Mouse (Mus musculus): ENCODE measurements around the gene Rbfox3.
A peak's percentile ranks its signal among the peaks of the same experiment; 100 is the strongest.

Rbfox3 gene

DNA sequence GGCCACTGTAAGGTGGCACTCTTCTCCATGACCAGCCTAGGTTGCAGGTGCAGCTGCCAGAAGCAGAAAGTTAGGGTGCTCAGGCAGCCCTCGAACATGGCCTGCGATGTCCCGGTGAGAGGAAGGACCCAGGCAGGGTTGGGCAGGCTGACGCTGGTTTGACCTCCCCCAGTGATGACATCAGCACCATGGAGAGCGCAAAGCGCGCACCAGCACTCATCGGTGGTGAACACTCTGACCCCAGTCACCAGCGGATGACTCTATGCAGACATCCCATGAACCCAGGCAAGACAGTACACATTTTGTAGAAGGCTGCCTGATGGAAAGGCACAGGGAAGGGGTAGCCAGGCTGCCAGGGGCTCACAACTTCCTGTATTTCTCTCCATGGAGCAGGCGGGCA, 308.3 kb downstream of the Rbfox3 start:
- no peak for DNase-seq (ENCODE audit: low spot score in 2 of 2)

GRCm38 (mm10) chr11:118601484-118601883, 309.9 kb downstream of the Rbfox3 start:
- no peak for DNase-seq (ENCODE audit: low spot score in 2 of 2)

GRCm38 (mm10) chr11:118600168-118600567, 311.2 kb downstream of the Rbfox3 start:
- DNase-seq (ENCODE audit: low spot score in 2 of 2) = no peak

DNA sequence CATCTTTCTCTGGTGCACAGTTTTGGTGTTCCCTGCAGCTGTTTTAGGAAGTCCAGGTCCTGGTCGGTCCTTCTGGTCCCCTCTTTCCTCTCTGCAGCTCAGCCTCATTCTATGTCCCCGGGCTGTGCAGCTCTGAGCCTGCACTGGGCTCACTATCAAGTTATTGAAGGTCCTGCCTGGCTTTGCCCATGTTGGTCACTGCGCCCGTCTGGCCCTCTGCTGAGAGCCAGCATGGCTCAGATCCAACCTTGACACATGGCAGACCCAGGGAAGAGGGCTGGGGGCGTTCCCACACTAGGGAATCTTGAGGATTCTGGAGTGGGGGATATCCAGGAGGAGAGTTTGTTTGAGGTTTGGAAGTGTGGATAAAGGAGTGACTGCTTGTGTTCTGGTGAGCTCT, 312.7 kb downstream of the Rbfox3 start:
- no peak for DNase-seq (ENCODE audit: low spot score in 2 of 2)

DNA sequence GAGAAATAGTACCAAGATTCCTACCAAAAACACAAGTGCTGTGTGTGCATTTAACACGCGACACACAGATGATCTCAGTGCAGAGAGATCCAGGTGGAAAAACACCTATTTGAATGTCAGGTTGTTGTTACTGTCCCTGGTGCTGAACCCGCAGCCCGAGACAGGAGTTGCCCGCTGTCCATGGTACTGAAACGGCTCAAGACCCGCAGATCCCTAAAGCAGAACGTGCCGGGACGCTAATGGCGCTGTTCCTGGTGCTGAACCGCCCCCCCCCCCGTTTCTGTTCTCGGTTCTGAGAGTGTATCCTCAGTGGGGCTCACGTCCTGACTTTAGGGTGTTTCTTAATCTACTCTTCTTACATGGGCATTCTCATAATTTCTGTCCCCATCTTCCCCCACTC, 326.6 kb downstream of the Rbfox3 start:
- no peak for DNase-seq (ENCODE audit: low spot score in 2 of 2)

GRCm38 (mm10) chr11:118583989-118584388, 327.4 kb downstream of the Rbfox3 start:
- no peak for DNase-seq (ENCODE audit: low spot score in 2 of 2)

DNA sequence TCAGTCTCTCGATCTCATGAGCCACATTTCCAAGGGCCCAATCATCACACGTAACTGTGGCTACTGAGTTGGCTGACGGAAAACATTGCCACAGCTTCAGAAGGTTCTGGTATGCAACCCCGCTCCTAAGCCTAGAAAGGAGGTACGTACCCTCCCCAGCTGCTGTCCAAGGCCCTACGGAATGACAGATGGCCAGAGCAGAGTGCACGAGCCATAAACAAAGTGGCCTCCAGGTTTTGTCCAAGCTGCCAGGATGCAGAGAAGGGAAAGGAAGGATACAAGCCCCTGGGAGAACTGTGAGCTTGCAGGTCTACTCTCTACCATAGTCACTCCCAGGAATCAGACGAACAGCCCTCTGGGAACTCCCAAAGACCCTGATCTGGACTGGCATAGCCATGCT, 327.8 kb downstream of the Rbfox3 start:
- no peak for DNase-seq (ENCODE audit: low spot score in 2 of 2)

- no peak for DNase-seq (ENCODE audit: low spot score in 2 of 2)
Measured at GRCm38 (mm10) chr11:118581019-118581418, 330.4 kb downstream of the Rbfox3 start.

DNA sequence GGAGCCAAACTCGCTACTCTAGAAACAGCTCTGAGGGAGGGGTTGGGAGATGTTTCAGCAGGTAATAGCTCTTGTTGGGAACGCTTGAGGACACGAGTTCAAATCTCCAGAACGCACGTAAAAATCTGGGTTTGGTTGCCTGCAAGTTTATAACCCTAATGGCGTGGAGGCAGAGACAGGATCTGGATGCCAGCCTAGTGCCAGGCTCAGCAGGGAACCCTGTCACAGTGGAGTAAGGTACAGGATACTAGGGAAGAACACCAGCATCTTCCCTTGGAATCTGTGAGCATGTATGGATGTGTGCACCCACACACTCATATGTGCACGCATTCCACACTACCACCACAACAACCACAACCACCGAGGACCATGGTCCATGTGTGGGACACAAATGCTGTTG, 331.8 kb downstream of the Rbfox3 start:
- no peak for DNase-seq (ENCODE audit: low spot score in 2 of 2)

GRCm38 (mm10) chr11:118577271-118577670, 334.1 kb downstream of the Rbfox3 start:
- no peak for DNase-seq (ENCODE audit: low spot score in 2 of 2)

- no peak for DNase-seq (ENCODE audit: low spot score in 2 of 2)
Measured at GRCm38 (mm10) chr11:118576611-118577010, 334.8 kb downstream of the Rbfox3 start.

GRCm38 (mm10) chr11:118574418-118574817, 337.0 kb downstream of the Rbfox3 start:
- DNase-seq (ENCODE audit: low spot score in 2 of 2) = no peak

GRCm38 (mm10) chr11:118573569-118573968, 337.8 kb downstream of the Rbfox3 start:
- peak; percentile 39 to 53 for DNase-seq (ENCODE audit: low spot score in 2 of 2)

DNA sequence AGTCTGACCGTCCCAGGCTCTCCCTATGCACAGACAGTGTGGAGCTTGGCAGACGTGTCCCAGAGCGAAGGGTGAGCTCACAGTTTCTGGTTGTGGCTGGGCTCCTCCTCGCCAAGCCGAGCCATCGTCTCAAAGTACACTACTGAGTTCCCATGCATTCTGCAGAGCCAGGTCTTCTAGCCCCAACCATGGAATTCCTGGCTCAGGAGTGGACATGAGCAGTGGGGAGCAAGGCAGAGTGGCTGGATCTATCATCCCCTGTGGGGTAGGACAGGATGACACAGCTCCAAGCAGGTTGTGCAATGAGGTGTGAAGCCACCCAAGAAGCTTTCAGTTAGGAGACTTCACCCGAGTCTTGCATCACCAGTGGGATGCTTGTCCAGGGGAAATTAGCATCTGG, 338.4 kb downstream of the Rbfox3 start:
- DNase-seq (ENCODE audit: low spot score in 2 of 2) = no peak

DNA sequence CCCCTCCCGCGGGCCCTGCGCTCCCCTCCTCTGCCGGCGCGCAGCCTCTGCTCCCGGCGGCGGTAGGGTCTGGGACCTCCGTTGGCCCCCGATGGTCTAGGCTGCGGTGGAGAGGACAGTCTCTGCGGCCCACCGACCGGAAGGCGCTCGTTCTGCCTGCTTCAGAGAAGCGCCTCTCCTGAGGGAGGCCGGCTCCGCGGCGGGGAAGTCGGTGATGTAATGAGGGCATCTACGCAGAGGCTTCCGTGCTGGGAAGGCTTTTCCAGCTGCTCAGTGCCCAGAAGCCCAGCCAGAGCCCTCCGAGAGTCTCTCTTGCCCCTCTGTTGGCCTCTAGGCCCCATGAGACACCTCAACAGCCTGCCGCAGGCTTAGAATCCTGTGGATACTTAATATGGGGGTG, 341.2 kb downstream of the Rbfox3 start:
- DNase-seq (ENCODE audit: low spot score in 2 of 2) = no peak

GRCm38 (mm10) chr11:118569571-118570062, 341.8 kb downstream of the Rbfox3 start:
- DNase-seq (ENCODE audit: low spot score in 2 of 2) = no peak

GRCm38 (mm10) chr11:118563877-118564276, 347.5 kb downstream of the Rbfox3 start:
- no peak for DNase-seq (ENCODE audit: low spot score in 2 of 2)

- DNase-seq (ENCODE audit: low spot score in 2 of 2) = no peak
Measured at GRCm38 (mm10) chr11:118562847-118563246, 348.6 kb downstream of the Rbfox3 start.

DNA sequence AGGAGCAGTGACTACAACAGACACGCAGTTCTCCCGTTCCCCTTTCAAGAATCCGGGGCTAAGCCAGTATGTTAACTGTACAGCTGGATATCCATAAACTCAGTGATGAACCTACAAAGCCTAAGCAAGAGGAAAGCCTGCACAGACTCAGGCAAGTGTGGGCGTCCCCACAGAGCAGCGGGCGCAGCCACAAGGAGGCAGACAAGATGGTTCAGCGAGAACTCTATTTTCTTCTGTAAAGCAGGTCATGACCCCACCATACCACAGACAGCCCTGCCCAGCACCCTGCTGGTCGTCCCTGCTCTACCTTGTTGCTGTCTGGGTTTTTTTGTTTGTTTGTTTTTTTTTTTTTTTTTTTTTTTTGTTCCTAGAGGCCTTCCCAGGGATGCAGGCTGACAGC, 353.2 kb downstream of the Rbfox3 start:
- DNase-seq (ENCODE audit: low spot score in 2 of 2) = no peak

GRCm38 (mm10) chr11:118555631-118556030, 355.8 kb downstream of the Rbfox3 start:
- DNase-seq (ENCODE audit: low spot score in 2 of 2) = no peak

- no peak for DNase-seq (ENCODE audit: low spot score in 2 of 2)
Measured at GRCm38 (mm10) chr11:118554542-118554941, 356.9 kb downstream of the Rbfox3 start.

- DNase-seq (ENCODE audit: low spot score in 2 of 2) = no peak
Measured at GRCm38 (mm10) chr11:118553926-118554325, 357.5 kb downstream of the Rbfox3 start.

DNA sequence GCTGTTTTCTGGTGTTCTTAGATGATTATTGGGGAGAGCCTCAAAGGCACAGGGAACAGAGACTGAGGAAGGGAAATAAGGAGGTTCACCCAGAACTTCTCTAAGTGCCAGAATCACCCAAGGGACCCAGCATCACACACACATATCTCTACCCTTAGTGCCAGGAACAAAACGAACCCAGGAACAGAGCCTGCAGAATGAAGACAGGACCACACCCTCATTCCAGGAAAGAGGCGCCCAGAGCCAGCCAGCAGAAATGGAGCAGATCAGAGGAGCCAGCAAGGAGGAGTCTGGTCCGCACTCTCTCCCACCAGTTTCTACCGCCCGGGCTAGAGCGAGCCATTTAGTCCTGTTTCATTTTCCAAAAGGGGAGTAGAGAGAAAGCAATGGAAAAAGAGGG, 358.4 kb downstream of the Rbfox3 start:
- DNase-seq (ENCODE audit: low spot score in 2 of 2) = no peak

- no peak for DNase-seq (ENCODE audit: low spot score in 2 of 2)
Measured at GRCm38 (mm10) chr11:118552478-118552877, 358.9 kb downstream of the Rbfox3 start.

DNA sequence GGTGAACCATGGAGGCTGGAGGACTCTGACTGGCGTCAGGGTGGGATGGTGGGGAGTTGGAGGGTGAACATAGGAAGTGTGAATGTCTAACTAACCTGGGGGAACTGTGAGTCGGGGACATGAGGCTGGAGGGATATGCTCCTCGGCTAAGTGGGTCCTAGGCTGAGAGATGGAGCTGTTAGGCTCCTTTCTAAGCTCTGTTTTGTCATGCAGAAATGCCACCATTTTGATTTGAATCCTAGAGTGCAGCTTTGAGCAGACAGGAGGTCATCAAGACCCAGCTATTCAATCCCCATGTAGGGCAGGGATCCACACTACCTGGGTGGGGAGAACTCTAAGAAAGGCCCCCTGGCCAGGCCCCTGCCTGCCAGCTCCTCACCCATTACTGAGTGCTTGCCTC, 359.7 kb downstream of the Rbfox3 start:
- DNase-seq (ENCODE audit: low spot score in 2 of 2) = no peak

Measured in frontal cortex, postnatal 25 days (tissue).